Mouse (Mus musculus) gastrocnemius, adult 8-10 months (tissue): Measurements from ENCODE around the gene Vmn2r73. TPM values are rescaled to one million over a fixed set of nuclear protein-coding genes. Genes with fewer than 3 reads are reported as not detected.
"Not testable (repeated sequence)": the region's sequence is repeated elsewhere in the genome, so short reads cannot be mapped to it uniquely, and the experiment has no call there.

Source experiments
- DNase-seq, 2 experiments: peaks; one replicate each; pipeline ENCODE4 v3.0.0; 2022; ENCODE audit warnings: low spot score in 2 of 2
- total RNA-seq, 4 experiments: library from RNA; stranded (reverse); gene quantifications; 2 replicates each; pipeline ENCODE4 v1.2.4; 2022

Gene Vmn2r73
- total RNA-seq: not detected

- no peak for DNase-seq
Measured at GRCm38 (mm10) chr7:85876166-85876565, at the start of gene Vmn2r73. Vmn2r73 (minus strand) TSS chr7:85876266.

DNA sequence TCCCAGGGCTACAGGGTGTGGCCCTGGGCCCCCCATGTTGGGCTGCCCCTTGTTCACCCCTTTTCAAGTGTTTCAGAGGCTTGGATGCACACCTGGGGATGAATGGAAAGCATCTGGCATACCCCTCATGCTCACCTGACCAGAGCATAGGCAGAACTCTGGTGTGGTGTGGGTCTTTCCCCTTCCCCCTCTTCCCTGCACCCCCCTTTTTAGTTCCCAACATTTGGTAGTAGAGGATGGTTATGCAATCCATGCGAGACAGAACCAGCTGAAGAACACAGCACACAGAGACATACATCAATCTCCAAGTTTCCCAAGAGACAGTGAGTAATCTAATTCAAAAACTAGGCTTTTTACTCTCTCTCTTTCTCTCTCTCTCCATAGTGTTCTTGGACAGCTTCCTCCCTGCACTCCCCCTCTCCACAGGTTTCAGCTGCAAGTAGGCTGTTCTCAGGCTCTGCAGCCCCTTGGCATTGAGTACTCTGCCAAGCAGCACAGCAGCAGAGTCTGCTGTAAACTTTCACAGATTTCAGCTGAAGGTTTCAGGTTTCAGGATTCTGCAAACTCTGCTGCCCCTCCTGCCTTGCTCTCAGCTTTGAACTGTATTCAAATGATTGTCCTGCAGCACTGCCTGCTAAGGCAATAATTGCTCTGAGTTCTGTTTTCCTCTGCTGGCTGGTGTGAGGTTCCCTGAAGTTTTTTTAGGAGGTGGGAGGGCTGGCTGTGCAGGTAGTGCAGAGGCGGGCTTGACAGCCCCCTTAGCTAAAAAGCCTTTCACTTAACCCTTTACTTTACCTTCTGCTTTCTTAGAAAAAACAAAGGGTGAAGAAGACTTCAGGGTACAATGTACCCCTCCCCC lies 35.7 kb downstream of the Vmn2r73 start:
- no peak for DNase-seq

DNA sequence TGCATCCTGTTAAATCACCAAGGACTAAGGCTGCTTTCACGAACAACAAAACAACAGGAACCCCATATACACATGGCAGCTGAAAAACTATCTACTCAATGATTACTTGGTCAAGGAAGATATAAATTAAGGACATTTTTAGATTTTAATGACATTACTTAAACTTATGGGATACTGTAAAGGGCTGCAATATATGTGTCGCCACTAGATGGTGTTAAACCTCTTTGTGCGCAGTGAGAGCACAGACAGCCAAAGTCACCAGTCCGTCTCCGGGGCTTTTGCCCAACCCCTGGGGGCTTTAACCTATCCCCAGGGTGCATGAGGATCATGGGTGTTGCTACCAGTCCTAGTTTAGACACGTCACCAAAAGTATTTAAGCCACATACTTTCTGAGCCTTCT lies 58.0 kb downstream of the Vmn2r73 start:
- DNase-seq: not testable (repeated sequence)

Other genes with a start within 250 kb of the Vmn2r73 start
- not detected for gene Vmn2r72, start 121.2 kb downstream of the Vmn2r73 start, total RNA-seq
- not detected for gene Vmn2r74, start 85.4 kb upstream of the Vmn2r73 start, total RNA-seq